In the genomic region with DNA sequence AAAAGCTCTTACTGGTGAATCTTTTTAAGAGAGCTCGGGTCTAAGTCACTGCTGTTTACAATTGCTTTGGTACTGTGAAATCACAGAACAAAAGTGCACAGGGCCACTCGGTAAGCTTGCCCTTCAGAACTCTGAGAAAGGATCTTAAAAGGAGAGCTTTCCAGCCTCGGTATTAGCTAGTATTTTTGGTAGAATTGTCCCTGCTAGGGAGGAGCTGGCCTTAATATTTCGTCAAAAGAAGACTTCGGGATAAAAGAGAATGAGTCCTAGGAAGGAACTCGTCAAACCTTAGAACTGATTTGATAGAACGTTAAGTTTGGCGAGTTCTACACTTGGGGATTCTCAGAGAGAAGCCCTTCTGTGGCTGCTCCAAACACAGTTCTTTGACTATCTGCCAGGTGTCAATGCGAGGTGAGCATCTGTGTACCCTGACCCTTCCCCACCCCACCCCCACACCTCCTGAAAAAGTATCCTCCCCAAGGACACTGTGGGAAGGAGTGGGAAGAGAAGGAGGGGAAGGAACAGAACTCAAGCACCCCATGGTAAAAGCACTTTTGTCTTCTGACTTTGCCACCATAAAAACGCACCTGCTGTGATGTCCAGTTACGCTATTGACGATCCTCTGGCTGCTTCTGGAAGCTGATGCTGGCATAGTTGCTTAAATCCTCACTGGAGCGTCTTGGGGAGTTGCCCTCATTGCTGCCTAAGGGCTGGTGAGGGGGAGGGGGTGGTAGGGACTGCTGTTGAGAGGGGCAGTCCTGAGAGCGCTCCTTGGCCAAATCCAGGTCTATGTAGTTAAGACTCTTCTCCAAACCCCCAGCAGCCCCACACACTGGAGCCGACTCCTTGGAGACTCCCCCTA, we compare ENCODE assay signal across 8 mouse cellular contexts. TPM values are rescaled to one million over a fixed set of nuclear protein-coding genes. Genes with fewer than 3 reads are reported as not detected.
A peak's percentile ranks its signal among the peaks of the same experiment; 100 is the strongest.
DNase-seq lines count a peak whose midpoint lies in the region; ATAC-seq and TF ChIP-seq lines count a peak whose summit lies in the region.

No protein-coding gene starts in this region.

- H3K4me2 ChIP-seq in forebrain, embryonic 13.5 days, result peak overlapping the region; percentile 87
- H3K4me2 ChIP-seq in hindbrain, embryonic 16.5 days (ENCODE audit: low read length), result peak overlapping the region; percentile 83
- H3K4me2 ChIP-seq in midbrain, embryonic 14.5 days (ENCODE audit: low read length), result peak overlapping the region; percentile 82

- peak overlapping the region; percentile 74 for H3K4me3 ChIP-seq in C2C12 (ENCODE audit: insufficient read depth, poor library complexity, severe bottlenecking)
- peak overlapping the region; percentile 78 for H3K4me3 ChIP-seq in forebrain, embryonic 13.5 days
- H3K4me3 ChIP-seq in hindbrain, embryonic 16.5 days (ENCODE audit: low read length), result peak overlapping the region; percentile 50
- H3K4me3 ChIP-seq in midbrain, embryonic 14.5 days (replicated peaks; ENCODE audit: low read depth, low read length), result peak overlapping the region; percentile 45

- H3K36me3 ChIP-seq in C2C12 (ENCODE audit: control insufficient read depth, insufficient read depth), result peaks cover 44% of the 10 kb centered on the region
- H3K36me3 ChIP-seq in forebrain, embryonic 13.5 days (ENCODE audit: poor library complexity, severe bottlenecking), result peaks cover 22% of the 10 kb centered on the region
- peaks cover 7% of the 10 kb centered on the region; the same call in 1 of the 2 replicates for H3K36me3 ChIP-seq in hindbrain, embryonic 16.5 days (ENCODE audit: control insufficient read depth, insufficient read depth, low read length)
- 0 out of 2 replicates have a peak, but pooled peaks cover 6% of the 10 kb centered on the region for H3K36me3 ChIP-seq in midbrain, embryonic 14.5 days (ENCODE audit: control insufficient read depth, insufficient read depth, low read length)

- no peaks in the 10 kb centered on the region for H3K9me3 ChIP-seq in forebrain, embryonic 13.5 days (replicated peaks)
- no peaks in the 10 kb centered on the region for H3K9me3 ChIP-seq in hindbrain, embryonic 16.5 days (ENCODE audit: control insufficient read depth, low read length)
- no peaks in the 10 kb centered on the region for H3K9me3 ChIP-seq in midbrain, embryonic 14.5 days (ENCODE audit: control insufficient read depth, low read length)

- DNase-seq in cerebellum, adult 9-10 months, result peak; percentile 32
- DNase-seq in cerebellum, postnatal 36 days, result no peak
- DNase-seq in midbrain, embryonic 14.5 days, result no peak
- DNase-seq in MN1 (ENCODE audit: low spot score), result no peak
- no peak for DNase-seq in urinary bladder, adult 2 months (ENCODE audit: low spot score)

- no peak for ATAC-seq in forebrain, embryonic 13.5 days
- ATAC-seq in hindbrain, embryonic 16.5 days, result no peak
- no peak for ATAC-seq in midbrain, embryonic 14.5 days (ENCODE audit: low FRiP score, low TSS enrichment)

- peaks cover 72% of the 10 kb centered on the region for H3K4me1 ChIP-seq in forebrain, embryonic 13.5 days
- peaks cover 51% of the 10 kb centered on the region for H3K4me1 ChIP-seq in hindbrain, embryonic 16.5 days (ENCODE audit: control insufficient read depth, insufficient read depth, low read depth, low read length)
- H3K4me1 ChIP-seq in midbrain, embryonic 14.5 days (ENCODE audit: control insufficient read depth, insufficient read depth, low read length), result peaks cover 51% of the 10 kb centered on the region

- TF ChIP-seq CTCF in C2C12 (IDR thresholded peaks at IDR 0.05; ENCODE audit: control insufficient read depth, insufficient read depth, insufficient read length), result no peak

- 13% methylated on average over 15 of the region's 15 CpGs for WGBS in forebrain, embryonic 13.5 days
- WGBS in hindbrain, embryonic 16.5 days, result 14% methylated on average over 15 of the region's 15 CpGs
- 16% methylated on average over 15 of the region's 15 CpGs for WGBS in midbrain, embryonic 14.5 days

- no peaks in the 10 kb centered on the region for H3K27me3 ChIP-seq in C2C12 (ENCODE audit: control insufficient read depth, insufficient read depth, insufficient read length)
- no peaks in the 10 kb centered on the region for H3K27me3 ChIP-seq in forebrain, embryonic 13.5 days
- no peaks in the 10 kb centered on the region for H3K27me3 ChIP-seq in hindbrain, embryonic 16.5 days (replicated peaks; ENCODE audit: control insufficient read depth, insufficient read depth, low read length)
- H3K27me3 ChIP-seq in midbrain, embryonic 14.5 days (ENCODE audit: control insufficient read depth, insufficient read depth, low read length), result no peaks in the 10 kb centered on the region

- peak overlapping the region; percentile 57 for H3K27ac ChIP-seq in forebrain, embryonic 13.5 days
- H3K27ac ChIP-seq in hindbrain, embryonic 16.5 days (ENCODE audit: low read depth, low read length), result peak overlapping the region; percentile 49
- peak overlapping the region; percentile 41; the same call in 1 of the 2 replicates for H3K27ac ChIP-seq in midbrain, embryonic 14.5 days (replicated peaks; ENCODE audit: low read depth, low read length)

- H3K79me3 ChIP-seq in C2C12 (ENCODE audit: low read depth), result peaks cover 87% of the 10 kb centered on the region

- H3ac ChIP-seq in C2C12 (ENCODE audit: control insufficient read depth, insufficient read length, low read depth), result peak overlapping the region; percentile 75

- peak overlapping the region; percentile 74 for H3K9ac ChIP-seq in forebrain, embryonic 13.5 days
- H3K9ac ChIP-seq in hindbrain, embryonic 16.5 days (ENCODE audit: low read depth, low read length), result peak overlapping the region; percentile 65
- peak overlapping the region; percentile 52 for H3K9ac ChIP-seq in midbrain, embryonic 14.5 days (replicated peaks; ENCODE audit: low read length)

- peaks cover 93% of the 10 kb centered on the region for H3K79me2 ChIP-seq in C2C12 (ENCODE audit: control insufficient read depth, insufficient read depth)

TF ChIP-seq in C2C12, 6 proteins besides CTCF, POLR2A, EP300 and RAD21:
- TF ChIP-seq USF1 (IDR thresholded peaks at IDR 0.05; ENCODE audit: low read depth) (no peak), MYOG (IDR thresholded peaks at IDR 0.05; ENCODE audit: control insufficient read depth, extremely low read depth, insufficient read length) (no peak), MYOD1 (IDR thresholded peaks at IDR 0.05; ENCODE audit: control insufficient read depth, insufficient read length, low read depth) (no peak), CEBPB (IDR thresholded peaks at IDR 0.05; ENCODE audit: low read depth) (no peak), FOSL1 (IDR thresholded peaks at IDR 0.05; ENCODE audit: insufficient read depth, low read length, poor library complexity, severe bottlenecking) (no peak), MAX (IDR thresholded peaks at IDR 0.05) (no peak)

RNA-seq across cellular contexts. Expression of a gene that starts 4.8 kb away (rescaled TPM):
- 4.6 TPM for polyA plus RNA-seq in C2C12 (2012; fragmentation: generic; extraction: Trizol)
- 9.0 and 10.7 TPM in 2 replicates for polyA plus RNA-seq in forebrain, embryonic 13.5 days (2015; fragmentation: Nextera tagmentation; extraction: Ambion mirVana)
- 7.2 and 9.6 TPM in 2 replicates for polyA plus RNA-seq in hindbrain, embryonic 16.5 days (2015; fragmentation: Nextera tagmentation; extraction: Ambion mirVana)
- polyA plus RNA-seq in midbrain, embryonic 14.5 days (2014; fragmentation: Nextera tagmentation; extraction: Ambion mirVana), result 5.5 and 7.9 TPM in 2 replicates
- polyA plus RNA-seq in urinary bladder, adult 2 months (2012; rRNA removed), result 6.6 and 7.7 TPM in 2 replicates

RNA-seq across cellular contexts. Expression of a gene that starts 29.8 kb away (rescaled TPM):
- 12.6 TPM for polyA plus RNA-seq in C2C12 (2012; fragmentation: generic; extraction: Trizol)
- polyA plus RNA-seq in forebrain, embryonic 13.5 days (2015; fragmentation: Nextera tagmentation; extraction: Ambion mirVana), result 5.7 and 6.3 TPM in 2 replicates
- 3.8 and 4.5 TPM in 2 replicates for polyA plus RNA-seq in hindbrain, embryonic 16.5 days (2015; fragmentation: Nextera tagmentation; extraction: Ambion mirVana)
- polyA plus RNA-seq in midbrain, embryonic 14.5 days (2014; fragmentation: Nextera tagmentation; extraction: Ambion mirVana), result 2.9 and 3.2 TPM in 2 replicates
- polyA plus RNA-seq in urinary bladder, adult 2 months (2012; rRNA removed), result 28.6 and 30.3 TPM in 2 replicates

RNA-seq across cellular contexts. Expression of a gene that starts 53.5 kb away (rescaled TPM):
- 3.8 TPM for polyA plus RNA-seq in C2C12 (2012; fragmentation: generic; extraction: Trizol)
- 25.9 and 31.3 TPM in 2 replicates for polyA plus RNA-seq in forebrain, embryonic 13.5 days (2015; fragmentation: Nextera tagmentation; extraction: Ambion mirVana)
- polyA plus RNA-seq in hindbrain, embryonic 16.5 days (2015; fragmentation: Nextera tagmentation; extraction: Ambion mirVana), result 27.2 and 33.1 TPM in 2 replicates
- polyA plus RNA-seq in midbrain, embryonic 14.5 days (2014; fragmentation: Nextera tagmentation; extraction: Ambion mirVana), result 21.5 and 27.9 TPM in 2 replicates
- polyA plus RNA-seq in urinary bladder, adult 2 months (2012; rRNA removed), result 0.04 TPM in 1 of 2 replicates, not detected in the other
